Mouse (Mus musculus) limb, embryonic 15.5 days (tissue): ENCODE data around the gene Adgrv1. TPM values are rescaled to one million over a fixed set of nuclear protein-coding genes. Genes with fewer than 3 reads are reported as not detected.

Source experiments
- ATAC-seq: fragments of 200-750 bp; cut with Nextera tagmentation; 2 replicates; pipeline ENCODE4 v1.8.0; 2017; ENCODE audit warnings: low read depth, moderate TSS enrichment; ENCODE audit not compliant: insufficient number of reproducible peaks, low FRiP score, low TSS enrichment
- H3K27ac ChIP-seq: fragments of 300-500 bp; sonication (generic); 2 replicates; pipeline ENCODE4 v1.5.1; 2015; ENCODE audit warnings: moderate library complexity, mild to moderate bottlenecking, inconsistent platforms
- H3K27me3 ChIP-seq: fragments of 300-500 bp; sonication (generic); 2 replicates; pipeline ENCODE4 v1.6.1; 2015; ENCODE audit warnings: inconsistent platforms
- H3K36me3 ChIP-seq: fragments of 300-500 bp; sonication (generic); 2 replicates; pipeline ENCODE4 v1.6.1; 2015; ENCODE audit warnings: inconsistent platforms
- H3K4me1 ChIP-seq: fragments of 300-500 bp; sonication (generic); 2 replicates; pipeline ENCODE4 v1.6.1; 2015; ENCODE audit warnings: inconsistent platforms
- H3K4me2 ChIP-seq: fragments of 300-500 bp; sonication (generic); 2 replicates; pipeline ENCODE4 v1.6.1; 2015; ENCODE audit warnings: mild to moderate bottlenecking, inconsistent platforms
- H3K4me3 ChIP-seq: fragments of 300-500 bp; sonication (generic); 2 replicates; pipeline ENCODE4 v1.5.1; 2015; ENCODE audit warnings: mild to moderate bottlenecking, inconsistent platforms
- H3K9ac ChIP-seq: fragments of 300-500 bp; sonication (generic); 2 replicates; pipeline ENCODE4 v1.6.1; 2015; ENCODE audit warnings: inconsistent platforms
- H3K9me3 ChIP-seq: fragments of 300-500 bp; sonication (generic); 2 replicates; pipeline ENCODE4 v1.6.1; 2016; ENCODE audit warnings: inconsistent platforms
- WGBS: fragments of 180-500 bp; shearing (Covaris S2); methylation state at CpG from one replicate; pipeline ENCODE4 v1.1.7; 2015; 5-methylcytosine and 5-hydroxymethylcytosine counted together
- polyA plus RNA-seq: library from polyadenylated mRNA; unstranded; fragments of >200 nt; fragmentation: Nextera tagmentation; extraction: Ambion mirVana; gene quantifications from 2 replicates; pipeline ENCODE4 v1.2.1, GENCODE M21; 2015

Adgrv1 gene
- polyA plus RNA-seq, 1 experiment from 2014 or later, result 0.58 TPM

- no peak for ATAC-seq
- H3K4me2 ChIP-seq, result no peak overlapping the region
- H3K4me3 ChIP-seq, result no peak overlapping the region
- no peaks in the 10 kb centered on the region for H3K9me3 ChIP-seq
- no peak overlapping the region for H3K27ac ChIP-seq
- no peaks in the 10 kb centered on the region for H3K4me1 ChIP-seq
- WGBS, result 72% methylated on average over 9 of the region's 9 CpGs
- H3K36me3 ChIP-seq, result no peaks in the 10 kb centered on the region
- no peaks in the 10 kb centered on the region for H3K27me3 ChIP-seq
- H3K9ac ChIP-seq, result no peak overlapping the region
Measured at GRCm38 (mm10) chr13:81596910-81597607, 35.9 kb downstream of the Adgrv1 start.

- H3K9ac ChIP-seq, result no peak overlapping the region
- no peak for ATAC-seq
- no peak overlapping the region for H3K4me3 ChIP-seq
- H3K36me3 ChIP-seq, result no peaks in the 10 kb centered on the region
- H3K27me3 ChIP-seq, result no peaks in the 10 kb centered on the region
- no peak overlapping the region for H3K4me2 ChIP-seq
- 94% methylated on average over 8 of the region's 8 CpGs for WGBS
- H3K9me3 ChIP-seq, result no peaks in the 10 kb centered on the region
- no peak overlapping the region for H3K27ac ChIP-seq
- H3K4me1 ChIP-seq, result no peaks in the 10 kb centered on the region
Measured at GRCm38 (mm10) chr13:81578692-81579091, 54.3 kb downstream of the Adgrv1 start.

- no peaks in the 10 kb centered on the region for H3K4me1 ChIP-seq
- 62% methylated on average over 12 of the region's 12 CpGs for WGBS
- H3K4me2 ChIP-seq, result no peak overlapping the region
- H3K36me3 ChIP-seq, result no peaks in the 10 kb centered on the region
- no peak overlapping the region for H3K27ac ChIP-seq
- no peak for ATAC-seq
- no peaks in the 10 kb centered on the region for H3K27me3 ChIP-seq
- H3K9me3 ChIP-seq, result no peaks in the 10 kb centered on the region
- H3K4me3 ChIP-seq, result no peak overlapping the region
- no peak overlapping the region for H3K9ac ChIP-seq
Measured at GRCm38 (mm10) chr13:81570241-81570821, 62.6 kb downstream of the Adgrv1 start.

- H3K4me2 ChIP-seq, result no peak overlapping the region
- no peak overlapping the region for H3K27ac ChIP-seq
- no peak for ATAC-seq
- no peaks in the 10 kb centered on the region for H3K4me1 ChIP-seq
- H3K4me3 ChIP-seq, result no peak overlapping the region
- no peaks in the 10 kb centered on the region for H3K27me3 ChIP-seq
- H3K9ac ChIP-seq, result no peak overlapping the region
- H3K9me3 ChIP-seq, result no peaks in the 10 kb centered on the region
- 91% methylated on average over 1 of the region's 1 CpGs for WGBS
- no peaks in the 10 kb centered on the region for H3K36me3 ChIP-seq
Measured at GRCm38 (mm10) chr13:81550024-81550423, 82.9 kb downstream of the Adgrv1 start.

GRCm38 (mm10) chr13:81534916-81535315 is 98.0 kb downstream of the Adgrv1 start:
- 72% methylated on average over 2 of the region's 2 CpGs for WGBS

GRCm38 (mm10) chr13:81526687-81527086 is 106.3 kb downstream of the Adgrv1 start:
- Histone ChIP-seq H3K27ac (no peak overlapping the region), H3K36me3 (no peaks in the 10 kb centered on the region), H3K9me3 (no peaks in the 10 kb centered on the region), H3K9ac (no peak overlapping the region), H3K4me2 (no peak overlapping the region), H3K27me3 (no peaks in the 10 kb centered on the region), H3K4me3 (no peak overlapping the region), H3K4me1 (no peaks in the 10 kb centered on the region)
- 49% methylated on average over 4 of the region's 4 CpGs for WGBS
- no peak for ATAC-seq

More at GRCm38 (mm10) chr13:81534916-81535315, 98.0 kb downstream of the Adgrv1 start:
- no peaks in the 10 kb centered on the region for H3K27me3 ChIP-seq
- no peaks in the 10 kb centered on the region for H3K4me1 ChIP-seq
- H3K36me3 ChIP-seq, result no peaks in the 10 kb centered on the region
- H3K4me2 ChIP-seq, result no peak overlapping the region
- no peak for ATAC-seq
- H3K4me3 ChIP-seq, result no peak overlapping the region
- no peaks in the 10 kb centered on the region for H3K9me3 ChIP-seq
- no peak overlapping the region for H3K27ac ChIP-seq
- H3K9ac ChIP-seq, result no peak overlapping the region

- H3K9ac ChIP-seq, result no peak overlapping the region
- H3K9me3 ChIP-seq, result no peaks in the 10 kb centered on the region
- H3K36me3 ChIP-seq, result no peaks in the 10 kb centered on the region
- 87% methylated on average over 7 of the region's 7 CpGs for WGBS
- H3K4me3 ChIP-seq, result no peak overlapping the region
- no peak overlapping the region for H3K4me2 ChIP-seq
- H3K27me3 ChIP-seq, result no peaks in the 10 kb centered on the region
- no peak for ATAC-seq
- no peaks in the 10 kb centered on the region for H3K4me1 ChIP-seq
- H3K27ac ChIP-seq, result no peak overlapping the region
Measured at GRCm38 (mm10) chr13:81510142-81510541, 122.8 kb downstream of the Adgrv1 start.

- H3K4me1 ChIP-seq, result no peaks in the 10 kb centered on the region
- H3K4me3 ChIP-seq, result no peak overlapping the region
- no peaks in the 10 kb centered on the region for H3K27me3 ChIP-seq
- no peak overlapping the region for H3K27ac ChIP-seq
- H3K9ac ChIP-seq, result no peak overlapping the region
- 47% methylated on average over 3 of the region's 3 CpGs for WGBS
- H3K9me3 ChIP-seq, result no peaks in the 10 kb centered on the region
- H3K4me2 ChIP-seq, result no peak overlapping the region
- H3K36me3 ChIP-seq, result no peaks in the 10 kb centered on the region
- no peak for ATAC-seq
Measured at GRCm38 (mm10) chr13:81497035-81497434, 135.9 kb downstream of the Adgrv1 start.

- no peaks in the 10 kb centered on the region for H3K36me3 ChIP-seq
- H3K9me3 ChIP-seq, result no peaks in the 10 kb centered on the region
- H3K4me1 ChIP-seq, result no peaks in the 10 kb centered on the region
- H3K27me3 ChIP-seq, result no peaks in the 10 kb centered on the region
- no peak overlapping the region for H3K4me3 ChIP-seq
- H3K4me2 ChIP-seq, result no peak overlapping the region
- no peak overlapping the region for H3K27ac ChIP-seq
- WGBS, result 63% methylated on average over 7 of the region's 7 CpGs
- no peak overlapping the region for H3K9ac ChIP-seq
- no peak for ATAC-seq
Measured at GRCm38 (mm10) chr13:81491971-81492370, 141.0 kb downstream of the Adgrv1 start.

GRCm38 (mm10) chr13:81486980-81487379 is 146.0 kb downstream of the Adgrv1 start:
- H3K4me3 ChIP-seq, result no peak overlapping the region
- no peak overlapping the region for H3K27ac ChIP-seq
- H3K4me2 ChIP-seq, result no peak overlapping the region
- H3K27me3 ChIP-seq, result no peaks in the 10 kb centered on the region
- H3K36me3 ChIP-seq, result no peaks in the 10 kb centered on the region
- H3K9me3 ChIP-seq, result no peaks in the 10 kb centered on the region
- H3K9ac ChIP-seq, result no peak overlapping the region
- H3K4me1 ChIP-seq, result no peaks in the 10 kb centered on the region
- no peak for ATAC-seq

GRCm38 (mm10) chr13:81473750-81474149 is 159.2 kb downstream of the Adgrv1 start:
- H3K4me1 ChIP-seq, result no peaks in the 10 kb centered on the region
- no peaks in the 10 kb centered on the region for H3K9me3 ChIP-seq
- H3K27ac ChIP-seq, result no peak overlapping the region
- no peaks in the 10 kb centered on the region for H3K36me3 ChIP-seq
- H3K4me3 ChIP-seq, result no peak overlapping the region
- no peak for ATAC-seq
- no peak overlapping the region for H3K4me2 ChIP-seq
- no peaks in the 10 kb centered on the region for H3K27me3 ChIP-seq
- no peak overlapping the region for H3K9ac ChIP-seq

GRCm38 (mm10) chr13:81466661-81467060 is 166.3 kb downstream of the Adgrv1 start:
- Histone ChIP-seq H3K4me1 (no peaks in the 10 kb centered on the region), H3K4me2 (no peak overlapping the region), H3K27ac (no peak overlapping the region), H3K27me3 (no peaks in the 10 kb centered on the region), H3K36me3 (no peaks in the 10 kb centered on the region), H3K9ac (no peak overlapping the region), H3K4me3 (no peak overlapping the region), H3K9me3 (no peaks in the 10 kb centered on the region)
- WGBS, result 62% methylated on average over 4 of the region's 4 CpGs
- no peak for ATAC-seq
